Mouse (Mus musculus) lung, adult 2 months (tissue): Measurements from ENCODE around the gene Slc13a5.

Experiments
- CTCF ChIP-seq: fragments of 200-500 bp; IDR thresholded peaks from 2 replicates; pipeline ENCODE4 v1.5.1; 2011; ENCODE audit warnings: mild to moderate bottlenecking, low read length, control low read depth; ENCODE audit not compliant: insufficient read depth
- POLR2A ChIP-seq: fragments of 200-500 bp; IDR thresholded peaks from 2 replicates; pipeline ENCODE4 v1.6.1; 2011; ENCODE audit warnings: low read depth, mild to moderate bottlenecking, control low read depth, low read length, borderline replicate concordance; ENCODE audit errors: extremely low read depth

- TF ChIP-seq CTCF (no peak), POLR2A (no peak)
Measured at GRCm38 (mm10) chr11:72205256-72205655, 61.8 kb downstream of the Slc13a5 start.
